Mouse (Mus musculus): ENCODE data around the gene Fam221b.
A peak's percentile ranks its signal among the peaks of the same experiment; 100 is the strongest.

The Fam221b gene

DNA sequence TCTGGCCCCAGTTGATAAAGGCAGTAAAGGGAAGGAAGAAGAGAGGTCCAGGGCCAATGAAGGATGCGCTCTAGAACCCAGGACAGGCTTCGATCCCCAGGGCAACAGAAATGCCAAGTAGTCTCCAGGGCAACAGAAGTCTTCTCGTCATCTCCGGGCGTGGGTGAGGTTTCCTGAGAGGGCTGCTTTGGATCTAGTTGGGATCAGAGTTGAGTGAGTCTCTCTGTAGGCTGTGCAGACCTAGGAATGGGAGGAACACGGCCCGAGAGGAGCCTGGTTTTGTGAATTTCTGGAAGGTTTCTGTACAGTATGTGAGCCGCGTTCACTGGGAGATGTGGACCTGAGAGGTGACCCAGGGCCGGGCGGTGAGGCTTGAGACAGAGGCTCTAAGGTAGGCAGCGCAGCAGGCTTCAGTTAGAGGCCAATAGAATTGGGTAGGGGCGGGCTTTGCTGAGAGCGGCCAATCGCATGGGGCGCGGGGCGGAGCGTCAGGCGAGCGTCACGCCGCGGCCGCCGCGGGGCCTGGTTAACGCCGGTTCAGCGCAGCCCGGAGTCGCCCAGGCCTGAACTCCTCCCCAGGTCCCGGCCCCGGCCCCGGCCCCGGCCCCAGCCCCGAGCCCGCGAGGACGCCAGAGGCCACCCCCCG is at the start of gene Fam221b, which contains the start of gene Tmem8b:
Gene Fam221b (minus strand): TSS at position 364 of the 646 bp plus-strand sequence.
Gene Tmem8b (plus strand): TSS at position 190 of the 646 bp plus-strand sequence.
- DNase-seq, result peak; percentile 93

DNA sequence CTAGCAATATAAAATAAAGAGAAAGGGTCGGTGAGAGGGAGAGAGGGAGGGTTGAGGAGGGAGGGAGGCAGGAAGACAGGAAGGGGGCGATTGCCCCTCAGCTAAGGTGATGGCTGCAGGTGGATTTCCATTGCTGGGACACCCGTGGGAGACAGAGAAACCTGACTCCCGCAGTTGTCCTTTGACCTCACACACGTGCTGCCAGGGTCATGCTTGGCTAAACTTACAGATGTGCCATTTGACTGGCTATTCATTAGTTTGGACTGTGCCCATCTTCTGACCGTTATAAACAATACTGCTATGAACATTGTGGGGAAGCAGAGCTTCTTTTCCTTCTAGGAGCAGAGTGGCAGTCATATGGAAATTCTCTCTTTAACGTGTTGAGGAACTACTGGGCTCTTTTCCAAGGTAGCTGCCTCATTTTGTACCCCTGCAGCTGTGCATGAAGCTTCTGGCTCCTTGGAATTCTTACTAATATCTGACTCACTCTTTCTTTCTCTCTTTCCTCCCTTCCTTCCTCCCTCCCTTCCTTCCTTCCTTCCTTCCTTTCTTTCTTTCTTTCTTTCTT is 44.8 kb upstream of the Fam221b start:
- DNase-seq, result no peak

DNA sequence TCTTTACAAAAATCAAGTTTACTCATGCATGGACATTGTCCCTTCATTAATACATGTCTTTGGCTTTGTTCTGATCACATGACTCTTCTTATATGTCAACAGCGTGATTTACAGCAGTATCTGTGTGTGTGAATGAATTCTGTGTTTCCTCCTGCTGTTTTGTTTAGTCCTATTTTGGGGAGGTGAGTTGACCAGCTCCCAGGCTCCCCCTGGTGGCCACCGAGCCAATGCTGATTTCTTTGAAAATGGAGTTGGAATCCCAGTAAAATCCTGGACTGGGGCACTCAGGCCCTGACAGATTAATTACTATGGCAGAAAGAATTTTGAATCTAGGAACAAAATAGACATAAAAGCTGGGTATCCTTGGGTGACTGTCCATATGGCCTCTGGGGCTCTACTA is 42.9 kb upstream of the Fam221b start:
- peak; percentile 76 for DNase-seq

DNA sequence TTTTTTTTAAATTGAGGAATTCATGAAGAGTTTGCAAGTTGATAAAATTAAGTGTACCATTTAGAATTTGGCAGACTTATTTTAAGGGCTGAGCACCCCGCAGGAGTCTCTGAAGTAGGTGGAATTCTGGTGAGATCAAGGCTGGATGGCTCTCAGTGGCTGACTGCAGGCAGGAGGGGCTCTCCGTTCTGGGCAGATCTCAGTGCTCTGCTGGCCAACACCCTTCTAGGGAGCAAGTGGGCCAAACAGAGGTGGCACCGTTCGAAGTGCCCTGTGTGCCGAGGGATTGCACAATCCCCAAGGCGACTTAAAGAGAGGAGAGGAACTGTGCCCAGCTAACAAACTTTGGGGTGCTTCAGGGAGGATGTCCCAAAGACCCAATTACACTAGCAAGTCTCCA is 40.9 kb upstream of the Fam221b start, which contains the start of gene Olfr71:
Gene Olfr71 (minus strand): TSS at position 387 of the 400 bp plus-strand sequence.
- DNase-seq, result no peak

DNA sequence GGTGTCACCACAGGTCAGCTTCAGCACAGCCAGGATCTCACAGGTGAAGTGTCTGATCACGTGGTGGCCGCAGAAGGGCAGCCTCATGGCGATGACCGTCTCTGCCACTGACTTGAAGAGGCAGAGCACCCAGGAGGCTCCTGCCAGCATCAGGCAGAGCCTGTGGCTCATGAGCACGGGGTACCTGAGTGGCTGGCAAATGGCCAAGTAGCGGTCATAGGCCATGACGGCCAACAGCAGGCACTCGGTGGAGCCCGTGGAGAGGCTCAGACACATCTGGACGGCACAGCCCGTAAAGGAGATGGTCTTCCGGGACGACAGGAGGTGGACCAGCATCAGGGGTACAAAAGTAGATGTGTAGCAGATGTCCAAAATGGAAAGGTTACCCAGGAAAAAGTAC is 37.0 kb upstream of the Fam221b start:
- no peak for DNase-seq

DNA sequence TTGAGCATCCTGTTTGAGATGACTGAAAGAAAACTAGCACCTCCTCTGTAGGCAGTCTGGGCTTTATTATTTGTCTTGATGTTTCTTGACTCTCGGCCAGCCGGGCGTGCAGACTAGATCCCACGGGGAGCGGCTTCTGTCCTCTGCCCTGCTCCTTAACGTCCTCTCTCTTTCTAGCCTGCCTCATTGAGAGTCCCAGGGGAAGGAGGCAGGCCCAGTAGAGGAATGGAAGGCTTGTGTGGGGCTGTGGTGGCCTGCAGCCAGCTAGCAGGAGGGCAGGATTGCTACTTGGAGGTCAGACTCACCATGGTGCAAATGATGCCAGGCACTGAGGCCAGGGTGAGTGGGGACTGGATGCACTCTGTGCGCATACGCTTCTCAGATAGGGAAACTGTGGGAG is 34.9 kb upstream of the Fam221b start:
- no peak for DNase-seq

DNA sequence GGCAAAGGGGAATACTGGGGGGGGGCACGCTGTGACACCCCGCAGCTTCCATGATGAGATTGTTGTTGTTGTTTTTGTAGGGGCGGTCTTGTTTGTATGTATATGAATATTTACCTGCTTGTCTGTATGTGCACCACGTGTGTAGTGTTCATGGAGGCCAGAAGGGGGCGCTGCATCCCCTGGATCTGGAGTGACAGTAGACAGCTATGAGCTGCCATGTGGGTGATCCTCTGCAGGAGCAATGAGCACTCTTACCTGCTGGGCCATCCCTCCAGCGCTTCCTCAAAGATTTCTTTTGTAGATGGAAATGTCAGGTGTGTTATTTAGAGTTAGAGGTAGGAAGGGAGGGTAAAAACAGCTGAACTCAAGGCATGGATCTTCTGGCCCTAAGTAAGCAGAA is 34.5 kb upstream of the Fam221b start:
- DNase-seq, result no peak

DNA sequence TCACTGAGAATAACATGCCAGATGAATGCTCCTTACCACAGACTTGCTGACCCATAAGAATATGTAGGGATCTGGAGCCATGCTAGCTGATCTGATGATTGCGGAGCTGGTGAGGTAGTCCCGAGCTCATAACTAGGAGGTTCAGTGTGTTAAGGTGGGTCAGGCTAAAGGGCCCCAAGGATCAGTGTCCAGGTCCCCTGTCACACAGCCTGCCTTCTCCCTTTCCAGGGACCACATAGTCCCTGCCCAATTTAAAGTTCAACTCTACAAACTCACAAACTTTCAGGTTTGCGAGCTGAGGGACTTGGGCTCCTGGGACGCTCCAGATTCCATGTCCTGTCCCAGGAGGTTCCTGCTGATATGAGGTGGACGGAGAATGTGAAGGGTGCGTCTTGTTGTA is 31.8 kb upstream of the Fam221b start, which contains the start of gene Olfr70:
Gene Olfr70 (minus strand): TSS at position 101 of the 400 bp plus-strand sequence.
- no peak for DNase-seq

DNA sequence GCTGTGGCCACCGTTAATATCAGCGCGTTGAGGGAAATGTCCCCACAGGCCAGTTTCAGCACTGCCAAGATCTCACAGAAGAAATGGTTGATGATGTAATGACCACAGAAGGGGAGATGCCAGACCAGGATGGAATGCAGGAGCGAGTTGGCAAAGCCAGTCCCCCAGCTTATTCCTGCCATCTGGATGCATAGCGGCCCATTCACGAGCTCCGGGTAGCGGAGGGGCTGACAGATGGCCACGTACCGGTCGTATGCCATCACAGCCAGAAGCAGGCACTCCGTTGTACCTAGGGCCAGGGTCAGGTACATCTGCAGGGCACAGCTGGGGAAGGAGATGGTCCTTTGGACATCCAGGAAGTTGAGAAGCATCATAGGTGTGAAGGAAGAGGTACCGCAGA is 27.6 kb upstream of the Fam221b start:
- DNase-seq, result no peak

DNA sequence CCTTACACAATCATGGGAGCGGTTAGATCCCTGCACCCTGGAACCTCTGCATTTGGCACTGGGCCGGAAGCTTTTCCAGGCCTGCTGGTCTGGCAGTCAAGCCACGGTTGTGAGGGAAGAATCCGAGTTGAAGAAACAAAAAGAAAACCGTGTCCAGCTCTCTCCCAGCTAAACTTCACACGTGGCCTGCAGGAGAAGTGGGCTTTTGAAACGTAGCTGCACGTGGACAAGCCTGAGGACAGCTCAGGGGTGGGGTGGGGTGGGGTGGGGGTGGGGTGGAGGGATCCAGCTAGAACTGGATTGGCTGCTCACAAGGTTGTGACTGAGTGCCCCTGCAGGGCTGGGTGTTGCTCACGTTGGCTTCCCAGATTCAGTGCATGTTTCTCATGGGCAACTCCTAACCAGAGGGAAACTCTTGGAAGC is 26.3 kb upstream of the Fam221b start:
- no peak for DNase-seq

DNA sequence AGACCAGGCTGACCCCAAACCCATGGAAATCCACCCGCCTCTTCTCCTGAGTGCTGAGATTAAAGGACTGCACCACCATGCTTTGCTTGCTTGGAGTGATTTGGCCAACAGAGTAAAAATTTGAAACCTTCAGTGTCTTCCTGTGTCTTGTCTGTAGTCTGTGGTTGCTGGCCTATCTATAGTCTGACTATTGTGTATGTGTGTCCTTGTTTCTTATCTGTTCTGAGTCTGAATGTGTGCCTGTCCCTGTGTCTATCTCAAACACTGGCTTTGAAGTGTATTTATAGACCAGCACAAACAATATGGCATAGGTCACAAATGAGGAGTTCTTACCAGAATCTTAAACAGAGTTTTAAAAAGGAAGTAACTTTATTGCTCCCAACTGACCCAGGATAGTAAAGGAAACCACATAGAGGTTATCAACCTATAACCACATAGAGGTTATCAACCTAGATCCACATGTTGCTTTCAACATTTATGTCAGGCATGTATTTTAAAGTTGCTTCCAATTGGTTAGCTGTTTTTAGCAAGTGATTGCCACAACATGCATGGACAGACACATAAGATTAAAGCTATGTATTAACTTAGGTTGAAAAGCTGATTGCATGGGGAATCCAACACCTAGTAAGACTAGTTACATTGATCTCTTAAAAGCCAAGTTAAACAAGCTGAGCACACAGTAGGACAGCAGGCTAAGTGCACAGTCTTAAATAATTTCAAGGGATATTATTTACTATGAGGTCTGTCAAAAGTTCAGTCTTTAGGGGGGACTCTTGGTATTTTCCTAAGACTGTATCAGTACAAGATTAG is 25.7 kb upstream of the Fam221b start:
- no peak for DNase-seq

DNA sequence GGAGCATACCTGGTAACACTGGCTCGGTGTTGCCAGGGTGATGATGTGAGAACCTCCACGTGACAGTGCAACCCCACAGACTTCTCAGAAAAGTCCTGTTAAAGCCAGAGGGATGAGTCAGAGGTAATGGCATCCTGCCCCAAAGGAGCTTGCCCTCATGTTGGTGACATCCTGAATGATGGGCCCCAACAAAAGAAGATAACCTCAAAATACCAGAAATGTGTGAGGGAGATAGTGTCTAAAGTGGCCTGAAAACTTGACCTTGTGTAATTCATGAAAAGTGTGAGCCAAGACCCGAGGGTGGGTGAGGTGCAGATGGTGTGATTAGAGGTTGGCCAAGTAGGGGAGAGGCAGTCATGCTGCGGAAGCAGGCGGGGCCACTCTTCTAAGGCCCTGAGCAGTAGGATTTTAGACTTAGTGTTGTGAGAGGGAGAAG is 24.9 kb upstream of the Fam221b start:
- DNase-seq, result no peak

DNA sequence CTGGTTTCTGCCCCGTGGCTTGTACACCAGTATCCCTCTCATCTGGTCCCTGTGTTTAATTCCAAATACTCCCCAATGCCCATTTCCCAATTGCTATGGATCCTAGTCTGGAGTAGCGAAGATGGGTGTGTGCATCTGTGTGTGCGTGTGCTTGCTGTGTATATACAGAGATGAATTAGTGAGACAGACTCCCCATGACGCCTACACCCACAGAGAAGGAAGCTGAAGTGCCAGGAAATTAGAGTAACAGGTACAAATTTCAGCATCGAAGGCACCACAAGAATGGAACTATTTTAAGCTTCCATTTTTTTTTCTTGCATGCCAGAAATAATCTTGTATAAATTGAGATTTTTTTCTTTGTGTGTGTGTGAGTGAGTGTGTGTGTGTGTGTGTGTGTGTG is 22.1 kb upstream of the Fam221b start:
- peak; percentile 27 for DNase-seq

DNA sequence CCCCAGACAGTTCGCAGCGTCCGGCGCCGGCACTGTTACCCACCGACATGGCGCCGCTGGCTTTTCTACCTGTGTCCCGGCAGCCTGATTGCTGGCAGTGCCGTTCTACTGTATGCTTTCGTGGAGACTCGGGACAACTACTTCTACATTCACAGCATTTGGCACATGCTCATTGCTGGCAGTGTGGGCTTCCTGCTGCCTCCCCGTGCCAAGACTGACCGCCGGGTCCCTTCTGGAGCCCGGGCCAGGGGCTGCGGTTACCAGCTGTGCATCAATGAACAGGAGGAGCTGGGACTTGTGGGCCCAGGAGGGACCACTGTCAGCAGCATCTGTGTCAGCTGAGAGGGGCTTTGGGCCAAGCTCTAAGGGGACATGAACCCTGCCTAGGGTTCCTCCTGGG is 21.1 kb upstream of the Fam221b start:
- no peak for DNase-seq

DNA sequence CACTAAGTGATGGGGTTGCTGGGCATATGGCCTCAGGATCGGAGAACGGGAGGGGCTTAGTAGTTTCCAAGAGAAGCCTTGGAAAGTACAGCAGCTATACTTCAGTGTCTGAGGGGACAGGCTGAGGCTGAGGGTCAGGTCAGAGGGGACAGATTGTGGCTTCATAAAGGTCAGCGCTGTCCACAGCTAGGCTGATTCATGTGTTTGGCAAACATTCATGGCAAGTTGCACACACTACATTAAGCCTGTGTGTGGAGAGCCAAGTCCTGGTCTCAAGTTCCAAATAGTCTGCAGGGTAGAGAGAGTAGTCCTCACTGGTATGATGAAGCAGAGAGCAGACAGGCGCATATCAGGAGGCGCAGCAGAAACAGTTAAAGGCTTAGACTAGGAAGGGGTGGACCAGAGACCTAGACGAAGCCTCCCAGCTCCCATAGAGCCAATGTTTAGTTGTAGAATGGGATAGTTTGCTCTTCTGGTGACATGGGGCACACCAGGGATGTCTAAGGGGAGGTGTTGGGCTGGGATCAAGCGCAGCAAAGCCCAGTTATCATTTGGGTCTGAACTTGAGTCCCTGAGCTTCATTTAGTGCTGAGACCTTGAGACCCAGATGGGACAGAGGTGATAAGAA is 10.6 kb upstream of the Fam221b start:
- DNase-seq, result no peak

DNA sequence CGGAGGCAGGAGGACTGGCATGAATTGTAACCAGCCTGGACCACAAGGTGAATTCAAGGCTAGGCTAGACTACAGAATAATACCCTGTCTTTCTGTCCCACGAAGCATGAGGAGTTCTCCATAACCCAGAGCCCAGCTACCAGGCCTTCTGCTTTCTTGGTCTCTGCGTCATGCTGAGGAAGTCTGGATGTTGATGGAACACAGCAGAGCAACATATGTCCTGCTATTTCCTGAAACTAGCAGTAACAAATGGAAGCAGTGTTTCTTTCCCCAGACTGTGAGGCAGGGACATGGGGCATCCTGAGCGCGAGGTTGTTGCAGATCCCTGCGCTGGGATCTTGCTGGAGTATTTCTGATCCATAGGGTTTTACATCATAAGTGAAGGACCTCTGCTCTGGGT is 9.6 kb upstream of the Fam221b start:
- no peak for DNase-seq

DNA sequence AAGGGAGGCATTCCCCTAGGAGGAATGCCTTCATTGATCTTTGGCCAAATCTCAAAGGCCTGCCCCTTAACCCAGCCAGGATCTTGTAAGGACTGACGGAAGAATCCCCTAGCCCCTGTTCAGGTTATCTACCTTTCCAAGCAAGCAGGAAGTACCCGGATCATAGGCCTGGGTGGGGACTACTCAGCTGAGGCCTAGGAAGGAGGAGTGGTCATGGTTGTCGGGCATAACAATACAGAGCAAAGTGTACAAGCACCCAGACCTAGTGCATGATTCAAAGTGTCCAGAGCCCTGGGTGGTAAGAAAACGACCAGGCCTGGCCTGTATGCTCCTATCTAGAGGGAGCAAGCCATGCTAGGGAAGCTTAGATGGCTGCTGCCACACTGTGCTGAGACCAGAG is 6.7 kb upstream of the Fam221b start:
- DNase-seq, result no peak

DNA sequence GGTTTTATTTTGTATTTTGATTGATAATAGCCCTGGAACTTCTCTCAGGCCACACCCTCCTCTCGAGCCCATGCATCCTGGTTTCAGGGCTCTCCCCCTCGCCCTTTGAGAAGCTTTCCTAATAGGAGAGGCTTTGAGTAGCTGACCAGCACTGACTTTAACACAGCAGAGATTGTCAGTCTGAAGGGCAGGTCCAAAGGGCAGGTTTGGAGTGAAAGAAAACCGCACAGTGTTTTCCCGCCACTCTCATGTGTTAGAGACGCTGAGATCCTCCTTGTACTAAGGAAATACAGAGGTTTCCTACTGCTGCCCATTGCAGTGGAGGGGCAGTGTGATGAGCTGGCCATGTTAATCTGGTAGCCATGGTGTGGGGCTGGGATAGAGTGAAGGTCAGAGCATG is 6.0 kb upstream of the Fam221b start:
- no peak for DNase-seq

DNA sequence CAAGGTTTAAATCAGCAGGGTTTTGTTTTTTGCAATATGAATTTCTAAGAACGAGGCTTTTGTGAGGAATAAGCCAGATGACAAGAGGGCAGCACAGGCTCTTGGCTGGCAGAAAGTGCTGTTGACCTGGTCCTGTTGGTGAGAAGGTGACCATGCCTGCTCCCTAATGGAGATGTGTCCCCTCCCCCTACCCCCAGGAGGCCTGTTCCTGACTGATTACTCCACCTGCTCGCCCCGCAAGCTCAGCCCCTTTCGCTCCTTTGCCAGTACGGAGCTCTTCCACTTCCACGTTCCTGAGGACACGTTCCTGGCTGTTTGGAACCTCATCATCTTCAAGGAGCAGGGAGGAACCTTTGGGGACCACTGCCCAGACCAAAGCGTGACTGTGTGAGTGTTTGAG is 4.8 kb upstream of the Fam221b start:
- no peak for DNase-seq

DNA sequence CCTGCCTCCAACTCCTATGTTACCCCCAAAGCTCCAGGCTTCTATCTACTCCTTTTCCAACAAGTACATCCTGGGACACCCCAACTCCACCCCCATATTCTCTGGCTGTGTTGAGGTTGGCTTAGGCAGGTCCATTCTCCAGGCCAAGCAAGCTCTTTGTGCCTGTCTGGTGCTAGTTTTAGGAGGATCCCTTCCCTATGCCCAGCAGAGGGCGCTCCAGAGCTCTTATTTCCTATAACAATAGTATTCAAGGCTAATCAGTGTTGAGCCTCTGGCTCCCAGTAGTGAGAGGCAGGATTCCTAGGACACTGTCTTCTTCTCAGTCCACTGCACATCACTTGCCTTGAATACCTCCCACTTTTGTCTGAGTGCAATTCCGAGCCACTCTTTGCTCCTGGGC is 3.1 kb upstream of the Fam221b start:
- DNase-seq, result peak; percentile 84

DNA sequence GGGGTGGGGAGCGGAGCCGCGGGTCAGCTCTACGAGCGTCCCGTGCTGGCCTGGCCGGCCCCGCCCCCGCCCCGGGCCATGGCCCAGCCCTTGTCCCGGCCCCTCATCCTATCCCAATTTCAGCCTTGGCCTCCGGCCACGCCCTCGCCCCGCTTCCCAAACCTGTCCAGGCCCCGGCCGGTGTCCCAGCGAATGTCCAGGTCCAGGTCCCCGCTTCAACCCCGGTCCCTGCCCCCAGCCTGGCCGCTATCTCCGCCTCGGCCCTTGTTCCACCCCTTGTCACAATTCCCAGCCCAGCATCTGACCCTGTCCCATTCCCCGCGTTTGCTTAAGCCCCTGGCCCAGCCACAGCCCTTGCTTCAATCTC is 466 bp upstream of the Fam221b start:
- peak; percentile 38 for DNase-seq

DNA sequence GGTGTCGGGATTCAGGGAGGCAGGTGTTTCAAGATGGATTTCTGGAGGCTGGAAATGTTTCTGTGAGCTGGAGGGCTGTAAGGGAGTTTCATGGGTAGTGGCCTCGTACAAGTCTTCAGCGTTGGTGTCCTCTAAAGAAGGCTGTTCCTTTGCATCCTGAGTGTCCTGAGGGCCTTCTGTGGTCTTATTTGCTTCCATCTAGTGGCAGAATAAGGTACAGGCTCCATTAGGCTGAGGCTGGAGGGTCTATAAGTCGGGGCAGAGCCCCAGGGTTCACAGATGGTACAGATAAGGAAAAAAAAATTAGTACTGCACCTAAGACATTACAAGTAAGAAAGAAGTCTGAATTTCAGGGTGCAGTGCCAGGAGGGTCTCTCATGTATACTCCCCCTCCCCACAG is 2.5 kb downstream of the Fam221b start:
- DNase-seq, result no peak

DNA sequence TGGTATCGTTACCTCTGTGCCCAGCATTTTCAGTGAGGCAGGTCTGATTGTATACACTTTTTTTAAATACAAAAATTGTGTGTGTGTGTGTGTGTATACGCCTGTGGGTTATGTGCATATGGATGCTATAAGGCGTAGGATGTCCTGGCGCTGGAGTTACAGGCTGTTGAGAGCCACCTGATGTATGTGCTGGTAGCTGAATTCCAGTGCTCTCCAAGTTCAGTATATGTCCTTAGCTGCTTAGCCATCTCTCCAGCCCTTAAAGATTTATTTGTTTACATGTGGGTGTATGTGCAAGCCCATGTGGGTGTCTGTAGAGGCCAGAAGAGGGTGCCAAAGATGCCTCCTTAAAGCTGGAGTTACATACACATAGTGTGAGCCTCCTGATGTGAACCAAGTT is 11.8 kb downstream of the Fam221b start:
- no peak for DNase-seq
